In genomic region chr7:45755703-45756102, GRCm38 (mm10) we compare ENCODE assay signal across 28 mouse cellular contexts. TPM values are rescaled to one million over a fixed set of nuclear protein-coding genes. Genes with fewer than 3 reads are reported as not detected.
DNase-seq lines count a peak whose midpoint lies in the region; ATAC-seq and TF ChIP-seq lines count a peak whose summit lies in the region.
"Had no signal": no experiment of that assay in that cellular context is flagged by ENCODE, and none has a peak within 500 bp of the region (broad histone marks: within the 10 kb centered on the region; RNA-seq: fewer than 3 reads in every experiment).

No protein-coding gene starts in this region.

- no peaks in the 10 kb centered on the region for H3K36me3 ChIP-seq in MEL (ENCODE audit: control insufficient read depth in 1 of 2, insufficient read depth in 2 of 2, low read length in 2 of 2)
- H3K36me3 ChIP-seq in forebrain, embryonic 15.5 days = no peaks in the 10 kb centered on the region
- H3K36me3 ChIP-seq in kidney, embryonic 16.5 days (ENCODE audit: insufficient read depth, low read length) = no peaks in the 10 kb centered on the region
- H3K36me3 ChIP-seq: embryonic facial prominence, embryonic 13.5 days; embryonic facial prominence, embryonic 15.5 days; forebrain, embryonic 10.5 days; forebrain, embryonic 12.5 days; G1E had no signal

- WGBS in forebrain, embryonic 15.5 days = 57% methylated on average over 6 of the region's 6 CpGs
- 55% methylated on average over 6 of the region's 6 CpGs for WGBS in kidney, embryonic 16.5 days

- ATAC-seq in forebrain, embryonic 15.5 days (replicated peaks) = no peak
- no peak for ATAC-seq in kidney, embryonic 16.5 days (ENCODE audit: low FRiP score, low TSS enrichment)
- ATAC-seq: forebrain, embryonic 14.5 days; forebrain, postnatal 0 days had no signal

- TF ChIP-seq POLR2A in MEL (IDR thresholded peaks at IDR 0.05; ENCODE audit: control insufficient read depth in 1 of 2, insufficient read depth in 1 of 2, low read depth in 1 of 2, low read length in 2 of 2, poor library complexity in 1 of 2) = no peak

- TF ChIP-seq EP300 in MEL (IDR thresholded peaks at IDR 0.05; ENCODE audit: low read depth in 1 of 2, low read length in 2 of 2) = no peak

- H3K79me2 ChIP-seq in MEL (ENCODE audit: control insufficient read depth, insufficient read depth, low read length, poor library complexity) = no peaks in the 10 kb centered on the region

- H3K9ac ChIP-seq in MEL (ENCODE audit: control insufficient read depth, low read depth, low read length, poor library complexity, severe bottlenecking) = no peak overlapping the region
- no peak overlapping the region for H3K9ac ChIP-seq in forebrain, embryonic 15.5 days (replicated peaks)
- H3K9ac ChIP-seq in kidney, embryonic 16.5 days (replicated peaks; ENCODE audit: low read length) = no peak overlapping the region
- H3K9ac ChIP-seq: embryonic facial prominence, embryonic 13.5 days; embryonic facial prominence, embryonic 15.5 days; forebrain, embryonic 12.5 days; forebrain, postnatal 0 days had no signal

- H3K27me3 ChIP-seq in MEL (ENCODE audit: control insufficient read depth in 1 of 2, insufficient read depth in 2 of 2, low read length in 2 of 2) = peaks cover 2 to 7% of the 10 kb centered on the region in 2 experiments; a peak in 3 of 4 replicates
- peaks cover 20% of the 10 kb centered on the region; the same call in 1 of the 2 replicates for H3K27me3 ChIP-seq in forebrain, embryonic 15.5 days
- peaks cover 21% of the 10 kb centered on the region for H3K27me3 ChIP-seq in kidney, embryonic 16.5 days (ENCODE audit: insufficient read depth, low read length)

- DNase-seq in testis, postnatal 14 days (ENCODE audit: low spot score) = peak; percentile 52
- no peak for DNase-seq in testis, postnatal 10 days (ENCODE audit: low spot score)
- peak; percentile 74 for DNase-seq in MEL (ENCODE audit: low read depth, low spot score)
- peak; percentile 78 for DNase-seq in ZHBTc4 (ENCODE audit: low read depth, low spot score)
- DNase-seq: adrenal gland, adult 2 months; adrenal gland, postnatal 10 days; adrenal gland, postnatal 25 days; cerebellum, adult 11 months; cerebellum, adult 18-20 months; cerebellum, adult 8-10 months; cerebellum, adult 9-11 months; cerebellum, postnatal 14 days; cerebellum, postnatal 36 days; embryo, embryonic 11 days; forebrain, postnatal 0 days had no signal

- no peak for TF ChIP-seq CTCF in MEL (IDR thresholded peaks at IDR 0.05 in 2 of 3, conservative IDR thresholded peaks at IDR 0.05 in 1 of 3; ENCODE audit: control insufficient read depth in 1 of 3, insufficient read depth in 1 of 3, low read depth in 2 of 3, low read length in 3 of 3, poor library complexity in 1 of 3, severe bottlenecking in 1 of 3)

- no peak overlapping the region for H3K4me2 ChIP-seq in forebrain, embryonic 15.5 days (replicated peaks)
- H3K4me2 ChIP-seq in kidney, embryonic 16.5 days (replicated peaks; ENCODE audit: low read depth, low read length) = no peak overlapping the region
- H3K4me2 ChIP-seq: embryonic facial prominence, embryonic 13.5 days; embryonic facial prominence, embryonic 15.5 days; forebrain, embryonic 12.5 days had no signal

- H3K4me1 ChIP-seq in MEL (ENCODE audit: control insufficient read depth in 1 of 2, insufficient read depth in 2 of 2, low read length in 2 of 2) = no peaks in the 10 kb centered on the region
- peaks cover 5% of the 10 kb centered on the region; the same call in 1 of the 2 replicates for H3K4me1 ChIP-seq in forebrain, embryonic 15.5 days
- H3K4me1 ChIP-seq in kidney, embryonic 16.5 days (ENCODE audit: insufficient read depth, low read length) = peaks cover 5% of the 10 kb centered on the region; the same call in 1 of the 2 replicates

- no peak overlapping the region for H3K27ac ChIP-seq in MEL (ENCODE audit: control insufficient read depth, low read depth, low read length)
- H3K27ac ChIP-seq in forebrain, embryonic 15.5 days (replicated peaks) = no peak overlapping the region
- H3K27ac ChIP-seq in kidney, embryonic 16.5 days (ENCODE audit: low read length) = no peak overlapping the region
- H3K27ac ChIP-seq: embryonic facial prominence, embryonic 13.5 days; embryonic facial prominence, embryonic 15.5 days; forebrain, embryonic 10.5 days; forebrain, embryonic 12.5 days had no signal

- no peaks in the 10 kb centered on the region for H3K9me3 ChIP-seq in MEL (replicated peaks; ENCODE audit: insufficient read depth, low read length)
- H3K9me3 ChIP-seq in forebrain, embryonic 15.5 days = no peaks in the 10 kb centered on the region
- no peaks in the 10 kb centered on the region for H3K9me3 ChIP-seq in kidney, embryonic 16.5 days (ENCODE audit: low read length)
- H3K9me3 ChIP-seq: embryonic facial prominence, embryonic 13.5 days; embryonic facial prominence, embryonic 15.5 days; forebrain, embryonic 10.5 days; forebrain, embryonic 12.5 days; G1E had no signal

- no peak for TF ChIP-seq RAD21 in MEL (IDR thresholded peaks at IDR 0.05; ENCODE audit: low read depth, low read length)

- H3K4me3 ChIP-seq in MEL (ENCODE audit: control insufficient read depth in 1 of 2, insufficient read depth in 1 of 2, low read depth in 2 of 2, low read length in 2 of 2) = no peak overlapping the region
- no peak overlapping the region for H3K4me3 ChIP-seq in forebrain, embryonic 15.5 days
- H3K4me3 ChIP-seq in kidney, embryonic 16.5 days (ENCODE audit: low read length) = no peak overlapping the region
- H3K4me3 ChIP-seq: embryonic facial prominence, embryonic 13.5 days; embryonic facial prominence, embryonic 15.5 days; erythroblast, embryonic 14.5 days; forebrain, embryonic 10.5 days; forebrain, embryonic 12.5 days had no signal

TF ChIP-seq in MEL, 35 proteins besides CTCF, POLR2A, EP300 and RAD21:
- TF ChIP-seq POLR2AphosphoS5 (IDR thresholded peaks at IDR 0.05; ENCODE audit: borderline replicate concordance, low read depth, low read length) (no peak), SIN3A (IDR thresholded peaks at IDR 0.05; ENCODE audit: low read length) (no peak), MYC (IDR thresholded peaks at IDR 0.05; ENCODE audit: low read depth, low read length) (no peak), TAL1 (IDR thresholded peaks at IDR 0.05; ENCODE audit: low read length) (no peak), SMC3 (IDR thresholded peaks at IDR 0.05; ENCODE audit: low read depth, low read length) (no peak), TCF12 (IDR thresholded peaks at IDR 0.05; ENCODE audit: low read depth, low read length) (no peak), POLR2AphosphoS2 (IDR thresholded peaks at IDR 0.05; ENCODE audit: low read length) (no peak), ZNF384 (IDR thresholded peaks at IDR 0.05; ENCODE audit: low read depth, low read length) (no peak), BHLHE40 (IDR thresholded peaks at IDR 0.05; ENCODE audit: borderline replicate concordance, low read depth, low read length) (no peak), ETS1 (IDR thresholded peaks at IDR 0.05; ENCODE audit: low read depth, low read length) (no peak), UBTF (IDR thresholded peaks at IDR 0.05; ENCODE audit: borderline replicate concordance, insufficient read depth, low read depth, low read length) (no peak)

RNA-seq across cellular contexts. Expression of gene Lmtk3, which starts 27.8 kb away (rescaled TPM):
- total RNA-seq in MEL (2012; rRNA removed) = 0.03 and 0.04 TPM in 2 replicates
- under 1 TPM in 1 of 2 experiments, not detected in 1; 0.40 TPM for polyA plus RNA-seq in MEL (2012; ENCODE audit: insufficient read depth in 1 of 2, insufficient read length in 2 of 2, low read depth in 1 of 2, low replicate concordance in 2 of 2, missing spikeins in 1 of 2)
- polyA plus RNA-seq in forebrain, embryonic 15.5 days (2015; fragmentation: Nextera tagmentation; extraction: Ambion mirVana) = 21.7 and 22.9 TPM in 2 replicates
- polyA plus RNA-seq in kidney, embryonic 16.5 days (2015; fragmentation: Nextera tagmentation; extraction: Ambion mirVana) = 1.3 and 1.8 TPM in 2 replicates
- total RNA-seq: common myeloid progenitor, adult 5-6 weeks had no signal

RNA-seq across cellular contexts. Expression of gene Sult2b1, which starts 28.8 kb away (rescaled TPM):
- 0.08 and 0.16 TPM in 2 replicates for total RNA-seq in MEL (2012; rRNA removed)
- polyA plus RNA-seq in MEL (2012; ENCODE audit: insufficient read depth in 1 of 2, insufficient read length in 2 of 2, low read depth in 1 of 2, low replicate concordance in 2 of 2, missing spikeins in 1 of 2) = under 1 TPM in 1 of 2 experiments, not detected in 1; 0.47 TPM
- 6.0 and 7.6 TPM in 2 replicates for polyA plus RNA-seq in forebrain, embryonic 15.5 days (2015; fragmentation: Nextera tagmentation; extraction: Ambion mirVana)
- 1.9 and 2.5 TPM in 2 replicates for polyA plus RNA-seq in kidney, embryonic 16.5 days (2015; fragmentation: Nextera tagmentation; extraction: Ambion mirVana)
- polyA plus RNA-seq: erythroblast, embryonic 14.5 days; G1E had no signal

RNA-seq across cellular contexts. Expression of gene Spaca4, which starts 30.1 kb away (rescaled TPM):
- not detected in 2 replicates for total RNA-seq in MEL (2012; rRNA removed)
- under 1 TPM in 1 of 2 experiments, not detected in 1; 0.38 TPM for polyA plus RNA-seq in MEL (2012; ENCODE audit: insufficient read depth in 1 of 2, insufficient read length in 2 of 2, low read depth in 1 of 2, low replicate concordance in 2 of 2, missing spikeins in 1 of 2)
- polyA plus RNA-seq in forebrain, embryonic 15.5 days (2015; fragmentation: Nextera tagmentation; extraction: Ambion mirVana) = not detected in 2 replicates
- not detected in 2 replicates for polyA plus RNA-seq in kidney, embryonic 16.5 days (2015; fragmentation: Nextera tagmentation; extraction: Ambion mirVana)
- total RNA-seq: adrenal gland, adult 2 months; adrenal gland, postnatal 10 days; adrenal gland, postnatal 25 days; adrenal gland, postnatal 4 days; common myeloid progenitor, adult 5-6 weeks; forebrain, postnatal 0 days; G1E had no signal
- polyA plus RNA-seq: adrenal gland, adult 2 months; brain, embryonic 14.5 days; embryonic facial prominence, embryonic 11.5 days; embryonic facial prominence, embryonic 13.5 days; erythroblast, embryonic 14.5 days; forebrain, embryonic 12.5 days; forebrain, embryonic 14.5 days; forebrain, postnatal 0 days; G1E had no signal

RNA-seq across cellular contexts. Expression of gene Fam83e, which starts 34.7 kb away (rescaled TPM):
- total RNA-seq in MEL (2012; rRNA removed) = 0.95 and 1.0 TPM in 2 replicates
- polyA plus RNA-seq in MEL (2012; ENCODE audit: insufficient read depth in 1 of 2, insufficient read length in 2 of 2, low read depth in 1 of 2, low replicate concordance in 2 of 2, missing spikeins in 1 of 2) = under 1 TPM in 1 of 2 experiments, not detected in 1; 0.43 TPM
- 0.37 and 1.0 TPM in 2 replicates for polyA plus RNA-seq in forebrain, embryonic 15.5 days (2015; fragmentation: Nextera tagmentation; extraction: Ambion mirVana)
- polyA plus RNA-seq in kidney, embryonic 16.5 days (2015; fragmentation: Nextera tagmentation; extraction: Ambion mirVana) = 1.1 and 1.2 TPM in 2 replicates
- polyA plus RNA-seq: forebrain, postnatal 0 days had no signal

RNA-seq across cellular contexts. Expression of gene Sphk2, which starts 37.9 kb away (rescaled TPM):
- total RNA-seq in MEL (2012; rRNA removed) = 18.3 and 21.0 TPM in 2 replicates
- polyA plus RNA-seq in MEL (2012; ENCODE audit: insufficient read depth in 1 of 2, insufficient read length in 2 of 2, low read depth in 1 of 2, low replicate concordance in 2 of 2, missing spikeins in 1 of 2) = 10 to 100 TPM in 1 of 2 experiments, not detected in 1; 40.2 TPM
- 29.0 and 30.2 TPM in 2 replicates for polyA plus RNA-seq in forebrain, embryonic 15.5 days (2015; fragmentation: Nextera tagmentation; extraction: Ambion mirVana)
- 36.2 and 36.7 TPM in 2 replicates for polyA plus RNA-seq in kidney, embryonic 16.5 days (2015; fragmentation: Nextera tagmentation; extraction: Ambion mirVana)
